Mouse (Mus musculus) bone marrow macrophage, adult 2 months (primary cell): ENCODE results near the gene Kcnj9.

Source experiments
- CTCF ChIP-seq: IDR thresholded peaks from 2 replicates; pipeline ENCODE4 v1.5.1; 2012; ENCODE audit warnings: low read depth, mild to moderate bottlenecking, low read length, moderate library complexity
- POLR2A ChIP-seq: IDR thresholded peaks from 2 replicates; pipeline ENCODE4 v1.6.1; 2012; ENCODE audit warnings: mild to moderate bottlenecking, low read depth, low read length, borderline replicate concordance

DNA sequence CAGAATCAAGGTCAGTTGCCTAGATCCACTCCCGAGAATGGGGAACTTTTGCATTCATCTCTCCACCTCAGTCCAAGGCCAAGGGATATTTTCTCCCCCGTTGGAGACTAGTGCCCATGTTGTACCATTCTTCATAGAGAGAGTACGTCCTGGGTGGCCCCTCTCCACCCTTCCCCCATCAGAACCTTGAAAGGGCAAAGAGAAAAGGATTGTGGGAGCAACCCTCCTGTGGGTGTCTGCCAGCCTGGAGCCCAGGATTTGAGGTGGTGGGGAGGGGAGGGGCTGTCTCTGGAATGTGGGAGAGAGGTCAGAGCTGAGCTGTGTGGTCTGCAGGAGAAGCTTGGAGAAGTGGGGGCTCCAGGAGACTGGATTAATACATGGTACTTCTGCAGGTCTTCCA, 14.8 kb upstream of the Kcnj9 start:
- TF ChIP-seq CTCF: no peak
- no peak for TF ChIP-seq POLR2A
